Mouse (Mus musculus): ENCODE data around the gene Tsen2.

The Tsen2 gene

GRCm38 (mm10) chr6:115511447-115511846, 33.0 kb upstream of the Tsen2 start:
- TF ChIP-seq POU5F1 (IDR thresholded peaks at IDR 0.05; ENCODE audit: borderline replicate concordance, low read length) (no peak), NANOG (IDR thresholded peaks at IDR 0.05; ENCODE audit: borderline replicate concordance, low read length) (no peak), CTCF (conservative IDR thresholded peaks at IDR 0.05; ENCODE audit: low read length) (no peak)
- peaks cover 3% of the 10 kb centered on the region; the same call in 1 of the 2 replicates for H3K4me1 ChIP-seq (replicated peaks; ENCODE audit: low read depth, low read length)

GRCm38 (mm10) chr6:115513207-115513606, 31.3 kb upstream of the Tsen2 start:
- no peaks in the 10 kb centered on the region for H3K36me3 ChIP-seq (ENCODE audit: insufficient read depth, low read length)
- TF ChIP-seq CTCF (conservative IDR thresholded peaks at IDR 0.05; ENCODE audit: low read length) (no peak), NANOG (IDR thresholded peaks at IDR 0.05; ENCODE audit: borderline replicate concordance, low read length) (no peak), POU5F1 (IDR thresholded peaks at IDR 0.05; ENCODE audit: borderline replicate concordance, low read length) (no peak)
- H3K4me1 ChIP-seq (replicated peaks; ENCODE audit: low read depth, low read length) = peaks cover 3% of the 10 kb centered on the region; the same call in 1 of the 2 replicates
- H3K27me3 ChIP-seq (ENCODE audit: insufficient read depth, low read length) = no peaks in the 10 kb centered on the region
- H3K4me3 ChIP-seq (replicated peaks; ENCODE audit: low read length) = no peak overlapping the region
- no peaks in the 10 kb centered on the region for H3K9me3 ChIP-seq (ENCODE audit: low read length)

More at GRCm38 (mm10) chr6:115511447-115511846, 33.0 kb upstream of the Tsen2 start:
- no peaks in the 10 kb centered on the region for H3K9me3 ChIP-seq (ENCODE audit: low read length)
- H3K36me3 ChIP-seq (ENCODE audit: insufficient read depth, low read length) = no peaks in the 10 kb centered on the region
- H3K4me3 ChIP-seq (replicated peaks; ENCODE audit: low read length) = no peak overlapping the region
- H3K27me3 ChIP-seq (ENCODE audit: insufficient read depth, low read length) = no peaks in the 10 kb centered on the region

GRCm38 (mm10) chr6:115517904-115518303, 26.6 kb upstream of the Tsen2 start:
- no peak for TF ChIP-seq NANOG (IDR thresholded peaks at IDR 0.05; ENCODE audit: borderline replicate concordance, low read length)
- peaks cover 26% of the 10 kb centered on the region for H3K27me3 ChIP-seq (ENCODE audit: insufficient read depth, low read length)
- peaks cover 12% of the 10 kb centered on the region; the same call in 1 of the 2 replicates for H3K4me1 ChIP-seq (replicated peaks; ENCODE audit: low read depth, low read length)
- no peaks in the 10 kb centered on the region for H3K36me3 ChIP-seq (ENCODE audit: insufficient read depth, low read length)
- no peaks in the 10 kb centered on the region for H3K9me3 ChIP-seq (ENCODE audit: low read length)
- H3K4me3 ChIP-seq (replicated peaks; ENCODE audit: low read length) = no peak overlapping the region

GRCm38 (mm10) chr6:115518352-115518751, 26.1 kb upstream of the Tsen2 start:
- H3K36me3 ChIP-seq (ENCODE audit: insufficient read depth, low read length) = no peaks in the 10 kb centered on the region
- peaks cover 12% of the 10 kb centered on the region; the same call in 1 of the 2 replicates for H3K4me1 ChIP-seq (replicated peaks; ENCODE audit: low read depth, low read length)
- H3K4me3 ChIP-seq (replicated peaks; ENCODE audit: low read length) = no peak overlapping the region
- TF ChIP-seq POU5F1 (IDR thresholded peaks at IDR 0.05; ENCODE audit: borderline replicate concordance, low read length) (no peak), NANOG (IDR thresholded peaks at IDR 0.05; ENCODE audit: borderline replicate concordance, low read length) (no peak), CTCF (conservative IDR thresholded peaks at IDR 0.05; ENCODE audit: low read length) (no peak)
- H3K27me3 ChIP-seq (ENCODE audit: insufficient read depth, low read length) = peaks cover 26% of the 10 kb centered on the region
- H3K9me3 ChIP-seq (ENCODE audit: low read length) = no peaks in the 10 kb centered on the region

- H3K4me1 ChIP-seq (replicated peaks; ENCODE audit: low read depth, low read length) = peaks cover 16% of the 10 kb centered on the region; the same call in 1 of the 2 replicates
- no peak overlapping the region for H3K4me3 ChIP-seq (replicated peaks; ENCODE audit: low read length)
- no peaks in the 10 kb centered on the region for H3K36me3 ChIP-seq (ENCODE audit: insufficient read depth, low read length)
- peaks cover 26% of the 10 kb centered on the region for H3K27me3 ChIP-seq (ENCODE audit: insufficient read depth, low read length)
- TF ChIP-seq CTCF (conservative IDR thresholded peaks at IDR 0.05; ENCODE audit: low read length) (no peak), POU5F1 (IDR thresholded peaks at IDR 0.05; ENCODE audit: borderline replicate concordance, low read length) (no peak), NANOG (IDR thresholded peaks at IDR 0.05; ENCODE audit: borderline replicate concordance, low read length) (no peak)
- H3K9me3 ChIP-seq (ENCODE audit: low read length) = no peaks in the 10 kb centered on the region
These were observed 25.2 kb upstream of the Tsen2 start for GRCm38 (mm10) chr6:115519275-115519699.

GRCm38 (mm10) chr6:115521923-115522322, 22.5 kb upstream of the Tsen2 start:
- Histone ChIP-seq H3K9me3 (ENCODE audit: low read length) (no peaks in the 10 kb centered on the region), H3K4me1 (replicated peaks; ENCODE audit: low read depth, low read length) (peaks cover 20% of the 10 kb centered on the region; the same call in 1 of the 2 replicates)

GRCm38 (mm10) chr6:115522691-115523146, 21.7 kb upstream of the Tsen2 start:
- TF ChIP-seq NANOG (IDR thresholded peaks at IDR 0.05; ENCODE audit: borderline replicate concordance, low read length) (no peak), POU5F1 (IDR thresholded peaks at IDR 0.05; ENCODE audit: borderline replicate concordance, low read length) (no peak), CTCF (conservative IDR thresholded peaks at IDR 0.05; ENCODE audit: low read length) (no peak)
- H3K9me3 ChIP-seq (ENCODE audit: low read length) = no peaks in the 10 kb centered on the region
- H3K4me3 ChIP-seq (replicated peaks; ENCODE audit: low read length) = no peak overlapping the region
- peaks cover 20% of the 10 kb centered on the region; the same call in 1 of the 2 replicates for H3K4me1 ChIP-seq (replicated peaks; ENCODE audit: low read depth, low read length)
- H3K36me3 ChIP-seq (ENCODE audit: insufficient read depth, low read length) = no peaks in the 10 kb centered on the region
- H3K27me3 ChIP-seq (ENCODE audit: insufficient read depth, low read length) = peaks cover 26% of the 10 kb centered on the region

More at GRCm38 (mm10) chr6:115521923-115522322, 22.5 kb upstream of the Tsen2 start:
- H3K4me3 ChIP-seq (replicated peaks; ENCODE audit: low read length) = no peak overlapping the region
- peaks cover 26% of the 10 kb centered on the region for H3K27me3 ChIP-seq (ENCODE audit: insufficient read depth, low read length)
- no peaks in the 10 kb centered on the region for H3K36me3 ChIP-seq (ENCODE audit: insufficient read depth, low read length)
- no peak for TF ChIP-seq POU5F1 (IDR thresholded peaks at IDR 0.05; ENCODE audit: borderline replicate concordance, low read length)
- TF ChIP-seq CTCF (conservative IDR thresholded peaks at IDR 0.05; ENCODE audit: low read length) = no peak
- TF ChIP-seq NANOG (IDR thresholded peaks at IDR 0.05; ENCODE audit: borderline replicate concordance, low read length) = no peak

- H3K9me3 ChIP-seq (ENCODE audit: low read length) = no peaks in the 10 kb centered on the region
- H3K36me3 ChIP-seq (ENCODE audit: insufficient read depth, low read length) = no peaks in the 10 kb centered on the region
- TF ChIP-seq NANOG (IDR thresholded peaks at IDR 0.05; ENCODE audit: borderline replicate concordance, low read length) (no peak), CTCF (conservative IDR thresholded peaks at IDR 0.05; ENCODE audit: low read length) (no peak), POU5F1 (IDR thresholded peaks at IDR 0.05; ENCODE audit: borderline replicate concordance, low read length) (no peak)
- peaks cover 26% of the 10 kb centered on the region for H3K27me3 ChIP-seq (ENCODE audit: insufficient read depth, low read length)
- H3K4me1 ChIP-seq (replicated peaks; ENCODE audit: low read depth, low read length) = peaks cover 20% of the 10 kb centered on the region; the same call in 1 of the 2 replicates
- H3K4me3 ChIP-seq (replicated peaks; ENCODE audit: low read length) = no peak overlapping the region
These were observed 21.3 kb upstream of the Tsen2 start for GRCm38 (mm10) chr6:115523201-115523600.
